Mouse (Mus musculus): Measurements from ENCODE around the gene Herc2.

GRCm38 (mm10) chr7:56066136-56066535 is 16.1 kb downstream of the Herc2 start:
- no peak for TF ChIP-seq CTCF (IDR thresholded peaks at IDR 0.05; ENCODE audit: low read depth, low read length)
- no peak for TF ChIP-seq TAL1 (conservative IDR thresholded peaks at IDR 0.05; ENCODE audit: low read depth, low read length)
- TF ChIP-seq GATA1 (IDR thresholded peaks at IDR 0.05; ENCODE audit: borderline replicate concordance, low read length), result no peak
